Mouse (Mus musculus): ENCODE measurements around the gene Vps51.

Vps51 gene

DNA sequence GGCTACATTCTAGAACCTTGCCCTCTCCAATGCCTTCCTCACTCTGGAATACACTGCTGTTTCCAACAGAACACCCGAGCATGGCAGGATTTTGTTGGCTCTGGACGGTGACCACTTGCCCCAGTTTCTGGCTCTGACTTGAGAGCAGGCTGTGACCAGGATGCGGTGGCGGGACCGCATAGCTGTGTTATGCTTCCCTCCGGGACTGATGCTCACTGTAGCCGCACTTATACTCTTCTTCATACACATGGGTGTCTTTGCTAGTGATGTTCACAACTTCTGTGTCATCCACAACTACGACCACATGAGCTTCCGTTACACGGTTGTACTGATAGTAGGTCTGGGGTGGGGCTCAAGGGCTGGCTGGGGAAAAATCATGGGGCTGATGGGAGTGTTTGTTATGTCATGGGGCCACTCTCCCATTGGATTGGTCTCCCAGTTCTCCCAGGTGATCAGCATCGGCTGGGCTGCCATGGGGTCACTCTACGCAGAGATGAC is 3.0 kb upstream of the Vps51 start, which contains the start of gene Tmem262:
TSS of gene Tmem262 (plus strand) at position 51 of the 498 bp plus-strand sequence.
- DNase-seq (ENCODE audit: low read depth, low spot score), result no peak

DNA sequence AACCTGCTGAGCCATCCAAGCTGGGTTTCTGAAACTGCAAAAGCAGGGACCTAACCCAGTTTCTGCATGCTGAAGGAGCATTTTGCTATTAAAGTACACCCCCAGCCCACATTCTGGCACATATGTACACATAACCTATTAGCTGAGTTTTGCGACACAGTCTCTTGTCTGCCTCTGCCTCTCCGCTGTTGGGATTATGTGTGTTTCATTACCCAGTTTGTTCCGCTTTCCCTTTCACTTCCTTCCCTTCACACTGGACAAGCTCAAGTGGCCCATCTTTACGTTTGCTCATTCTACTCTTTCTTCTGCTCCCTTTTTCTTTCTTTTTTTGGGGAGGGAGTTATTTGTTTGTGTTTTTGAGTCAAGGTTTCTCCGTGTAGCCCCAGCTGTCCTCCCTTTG is 3.1 kb downstream of the Vps51 start:
- DNase-seq (ENCODE audit: low read depth, low spot score), result no peak

DNA sequence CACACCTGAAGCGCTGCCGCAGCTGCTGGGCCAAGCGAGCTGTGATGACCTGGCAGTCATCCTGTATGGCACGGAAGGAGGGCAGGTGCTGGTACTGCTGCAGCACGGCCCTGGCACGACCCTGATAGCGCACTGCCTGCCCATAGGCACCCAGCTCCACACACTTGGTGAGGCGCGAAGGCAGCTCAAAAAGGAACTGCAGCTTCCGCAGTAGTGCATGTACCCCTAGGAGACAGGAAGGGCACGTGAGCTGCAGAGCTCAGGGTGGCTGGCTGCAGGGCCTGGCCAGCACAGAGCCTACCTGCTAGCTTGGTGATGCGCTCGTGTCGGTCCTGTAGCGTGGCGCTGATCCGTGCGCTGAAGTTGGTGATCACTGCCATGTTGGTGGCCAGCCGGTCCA is 5.8 kb downstream of the Vps51 start:
- DNase-seq (ENCODE audit: low read depth, low spot score), result no peak

DNA sequence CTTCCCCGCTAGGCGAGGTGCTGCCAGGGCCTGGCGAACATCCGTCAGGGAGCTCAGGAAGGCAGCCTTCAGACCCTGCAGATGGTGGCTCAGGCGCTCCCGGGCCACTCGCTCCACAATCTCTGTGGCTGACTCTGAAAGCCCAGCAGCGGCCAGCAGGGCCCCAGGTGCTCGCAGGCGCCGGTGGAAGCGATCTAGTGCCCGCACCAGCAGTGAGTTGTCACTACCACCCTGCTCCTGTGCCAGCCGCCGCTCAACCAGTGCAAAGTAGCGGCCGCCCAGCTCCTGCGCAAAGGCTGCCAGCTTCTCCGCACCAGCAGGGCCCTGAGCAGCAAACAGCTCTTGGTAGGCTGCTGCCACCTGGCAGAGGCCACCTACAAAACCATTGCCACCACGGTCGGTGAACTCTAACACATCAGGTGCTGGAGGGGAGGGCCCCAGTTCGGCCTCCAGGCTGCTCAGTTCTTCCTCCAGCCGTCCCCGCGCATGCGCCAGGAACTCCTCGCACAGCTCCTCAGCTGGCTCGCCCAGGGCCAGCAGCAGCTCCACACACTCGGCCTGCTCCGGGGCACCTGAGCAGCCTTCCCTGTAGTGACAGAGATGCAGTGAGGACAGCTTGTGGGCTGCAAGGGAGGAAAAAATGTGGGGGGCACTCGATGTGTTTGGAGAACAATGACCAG is 6.3 kb downstream of the Vps51 start:
- DNase-seq (ENCODE audit: low read depth, low spot score), result no peak

DNA sequence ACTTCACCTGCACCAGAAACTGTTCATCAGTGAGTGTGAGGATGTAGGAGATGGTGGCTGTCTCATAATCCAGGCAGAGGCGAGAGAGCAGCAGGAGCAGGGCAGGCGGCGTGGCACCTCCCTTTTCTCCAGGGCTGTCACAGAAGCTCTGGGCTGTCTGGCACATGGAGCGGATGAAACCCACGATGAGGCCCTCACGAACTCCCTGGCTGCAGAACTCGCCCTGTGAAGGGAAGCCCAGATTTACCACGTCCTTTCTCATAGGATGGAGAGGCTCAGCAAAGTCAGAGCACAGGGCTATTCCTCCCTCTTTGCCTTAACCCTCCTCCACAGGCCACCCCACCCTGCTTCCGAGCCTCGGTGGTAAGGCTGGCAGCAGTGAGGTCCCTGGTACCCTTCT is 7.2 kb downstream of the Vps51 start:
- no peak for DNase-seq (ENCODE audit: low read depth, low spot score)

DNA sequence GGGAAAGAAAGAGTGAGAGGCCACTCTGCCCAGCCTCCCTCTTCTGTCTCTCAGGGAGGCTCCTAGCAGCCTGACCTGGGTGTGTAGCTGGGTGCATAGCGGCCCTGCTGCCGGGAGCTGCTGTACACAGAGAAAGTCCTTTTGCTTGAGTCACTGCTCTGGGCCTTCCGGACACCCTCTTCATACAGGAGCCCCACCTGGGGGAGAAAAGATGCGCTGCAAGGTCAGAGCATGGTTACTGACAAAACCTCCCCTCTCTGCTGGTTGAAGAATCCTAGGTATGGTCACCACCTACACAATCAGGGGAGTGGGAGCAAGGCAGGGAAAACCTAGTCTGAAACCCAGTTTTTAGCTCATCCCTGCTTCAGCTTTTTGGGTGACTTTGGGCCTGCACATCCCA is 8.1 kb downstream of the Vps51 start:
- no peak for DNase-seq (ENCODE audit: low read depth, low spot score)

DNA sequence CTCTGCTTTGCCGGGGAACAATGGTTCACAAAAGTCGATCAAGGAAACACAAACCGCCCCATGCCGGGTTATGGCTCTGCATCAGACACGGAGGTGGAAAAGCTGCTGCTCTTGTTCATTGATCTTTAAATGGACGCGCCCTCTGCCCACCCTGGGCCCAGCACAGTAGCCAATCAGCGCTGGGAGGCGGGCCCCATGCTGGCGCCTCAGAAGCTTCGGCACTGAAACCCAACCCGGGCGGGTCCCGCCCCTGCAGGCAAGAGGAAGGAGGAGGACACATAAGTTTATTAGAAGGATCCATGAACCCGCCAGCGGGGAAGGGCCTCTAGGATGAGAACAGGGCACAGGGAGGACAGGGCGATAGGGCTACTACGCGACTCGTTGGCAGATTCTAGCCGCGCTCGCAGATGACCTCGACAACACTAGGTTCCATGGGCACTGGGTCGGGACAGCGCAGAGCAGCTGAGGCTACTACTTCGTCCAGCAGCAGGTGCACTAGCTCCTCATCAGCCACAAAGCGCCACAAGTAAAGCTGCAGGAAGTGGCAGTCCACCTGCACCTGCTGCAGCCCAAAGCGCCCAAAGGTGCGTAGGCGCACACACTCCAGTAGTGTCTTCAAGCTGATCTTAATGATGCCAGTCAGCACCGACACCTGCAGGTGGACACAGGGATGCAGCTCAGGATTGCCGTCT is 9.2 kb downstream of the Vps51 start, which contains the start of gene Tm7sf2:
TSS of gene Tm7sf2 (minus strand) at position 650 of the 692 bp plus-strand sequence.
- no peak for DNase-seq (ENCODE audit: low read depth, low spot score)

DNA sequence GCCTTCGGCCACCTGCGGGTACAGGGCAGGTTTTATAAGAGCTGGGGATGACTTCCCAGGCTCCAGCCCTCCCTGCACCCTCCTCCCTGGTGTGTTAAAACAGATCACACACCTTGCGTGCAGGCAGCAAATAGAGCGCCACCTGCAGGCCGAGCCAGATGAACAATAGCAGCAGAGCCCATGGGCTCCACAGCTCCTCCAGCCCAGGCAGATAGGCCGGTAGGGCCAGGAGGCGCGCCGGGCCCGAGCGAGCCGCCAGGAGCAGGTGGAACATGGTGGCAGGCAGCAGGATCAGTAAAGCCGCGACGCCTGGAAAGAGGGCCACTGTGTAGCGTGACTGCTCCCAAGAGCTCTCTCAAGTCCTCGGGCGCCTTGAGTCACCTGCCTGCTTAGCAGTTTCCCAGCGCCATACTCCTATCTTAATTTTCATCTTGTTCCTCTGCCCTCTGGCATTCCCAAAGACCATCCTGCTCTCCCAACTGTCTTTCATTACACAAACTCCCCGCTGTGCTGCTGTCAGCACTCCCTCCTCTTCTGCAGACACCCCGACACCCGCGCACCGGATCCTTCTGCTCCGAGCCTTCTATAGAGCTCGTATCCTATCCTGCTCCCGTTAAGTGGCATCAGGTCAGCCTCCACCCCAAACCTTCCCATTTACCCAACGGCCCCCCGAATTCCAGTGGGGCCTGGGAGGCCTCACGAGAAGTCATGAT is 9.9 kb downstream of the Vps51 start:
- no peak for DNase-seq (ENCODE audit: low read depth, low spot score)

DNA sequence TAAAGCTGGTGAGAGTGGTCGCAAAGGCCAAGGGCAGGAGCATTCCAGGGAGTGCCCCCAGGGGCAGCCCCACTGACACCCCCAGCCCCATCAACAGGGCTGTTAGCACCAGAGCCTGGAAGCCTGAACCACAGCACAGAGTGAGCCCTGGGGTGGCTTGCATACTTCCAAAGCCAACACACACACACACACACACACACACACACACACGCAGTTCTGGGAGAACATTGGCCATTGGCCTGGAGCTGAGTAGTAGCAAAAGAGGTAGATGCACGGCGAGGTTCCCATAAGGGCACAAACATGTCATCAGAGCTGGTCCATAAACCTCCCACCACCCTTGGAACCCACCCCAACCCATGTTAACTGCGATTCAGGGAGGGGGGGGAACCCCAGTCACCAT is 10.5 kb downstream of the Vps51 start:
- no peak for DNase-seq (ENCODE audit: low read depth, low spot score)

DNA sequence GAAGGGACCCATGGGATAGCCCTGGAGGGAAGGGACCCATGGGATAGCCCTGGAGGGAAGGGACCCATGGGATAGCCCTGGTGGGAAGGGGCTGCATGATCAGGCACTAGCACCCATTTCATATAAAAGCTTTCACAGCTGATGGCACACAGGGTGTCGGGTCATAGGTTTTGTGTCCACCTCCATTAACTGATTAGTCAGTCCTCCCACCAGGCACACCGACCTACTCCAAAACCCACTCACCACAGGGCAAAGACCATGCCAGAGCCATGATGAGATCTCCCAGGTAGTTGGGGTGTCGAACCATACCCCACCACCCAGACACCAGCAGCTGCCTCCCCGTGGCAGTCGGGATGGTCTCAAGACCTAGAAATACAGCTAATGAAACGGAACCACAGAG is 13.9 kb downstream of the Vps51 start:
- no peak for DNase-seq (ENCODE audit: low read depth, low spot score)

DNA sequence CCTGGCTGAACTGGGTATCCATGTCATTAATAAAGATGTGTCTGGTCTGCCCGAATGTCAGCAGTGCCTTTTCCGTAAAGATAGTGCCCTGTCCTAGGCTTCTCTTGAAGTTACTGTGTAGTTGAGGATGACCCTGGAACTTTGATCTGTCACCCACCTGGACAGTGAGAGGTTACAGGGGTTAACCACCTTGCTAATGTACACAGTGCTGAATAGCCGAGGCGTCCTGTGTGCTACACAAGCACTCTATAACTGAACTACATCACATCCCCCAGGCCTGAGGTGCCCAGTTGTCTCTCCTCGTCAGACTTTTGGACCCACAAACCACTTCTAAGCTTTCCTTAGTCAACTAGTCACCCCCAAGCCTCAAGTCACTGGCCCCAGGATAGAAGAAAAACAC is 14.6 kb downstream of the Vps51 start:
- DNase-seq (ENCODE audit: low read depth, low spot score), result no peak

DNA sequence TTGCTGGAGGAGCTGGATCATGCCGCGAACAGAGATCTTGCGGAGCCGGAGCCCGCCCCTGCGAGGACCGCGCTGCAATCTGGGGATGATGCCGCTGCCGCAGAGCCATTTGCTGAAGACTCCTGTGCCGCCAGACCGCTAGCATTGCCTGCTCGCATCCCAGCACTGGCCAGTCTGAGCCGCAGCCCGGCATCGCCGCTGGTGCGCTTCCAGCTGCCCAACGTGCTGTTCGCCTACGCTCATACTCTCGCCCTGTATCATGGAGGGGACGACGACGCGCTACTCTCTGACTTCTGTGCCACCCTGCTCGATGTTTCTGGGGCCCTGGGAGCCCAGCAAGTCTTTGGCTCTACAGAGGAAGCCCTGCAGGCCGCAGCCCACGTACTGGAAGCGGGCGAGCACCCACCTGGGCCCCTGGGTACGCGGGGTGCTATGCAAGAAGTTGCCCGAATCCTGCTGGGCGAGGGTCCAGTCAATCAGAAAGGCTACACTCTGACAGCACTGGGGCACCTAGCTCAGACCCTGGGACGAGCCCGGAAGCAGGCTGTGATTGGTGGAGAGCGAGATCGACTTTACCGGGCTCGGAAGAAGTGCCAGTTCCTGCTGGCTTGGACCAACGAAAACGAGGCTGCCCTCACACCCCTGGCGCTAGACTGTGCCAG is 15.3 kb downstream of the Vps51 start:
- DNase-seq (ENCODE audit: low read depth, low spot score), result no peak

DNA sequence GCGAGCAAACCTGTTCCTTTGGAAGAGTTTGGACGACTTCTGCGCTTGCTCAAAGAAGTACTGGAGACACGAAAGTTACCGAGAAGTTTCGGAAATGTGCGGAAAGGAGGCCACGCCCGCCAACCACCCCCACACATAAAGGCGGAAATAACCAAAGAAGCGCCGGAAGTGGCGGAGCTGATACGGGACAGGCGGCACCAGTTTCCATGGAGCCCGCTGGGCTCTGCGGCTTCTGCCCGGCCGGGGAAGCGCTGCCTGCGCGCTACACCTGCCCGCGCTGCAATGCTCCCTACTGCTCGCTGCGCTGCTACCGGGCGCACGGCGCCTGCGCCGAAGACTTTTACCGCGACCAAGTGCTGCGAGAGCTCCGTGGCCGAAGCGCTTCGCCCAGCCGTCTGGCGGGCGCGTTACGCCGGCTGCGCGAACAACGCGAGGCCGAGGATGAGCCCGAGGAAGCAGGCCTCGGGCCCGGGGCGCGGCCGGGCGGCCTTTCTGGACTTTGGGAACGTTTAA is 16.0 kb downstream of the Vps51 start, which contains the start of gene Znhit2:
TSS of gene Znhit2 (plus strand) at position 172 of the 513 bp plus-strand sequence.
- peak; percentile 77 for DNase-seq (ENCODE audit: low read depth, low spot score)

DNA sequence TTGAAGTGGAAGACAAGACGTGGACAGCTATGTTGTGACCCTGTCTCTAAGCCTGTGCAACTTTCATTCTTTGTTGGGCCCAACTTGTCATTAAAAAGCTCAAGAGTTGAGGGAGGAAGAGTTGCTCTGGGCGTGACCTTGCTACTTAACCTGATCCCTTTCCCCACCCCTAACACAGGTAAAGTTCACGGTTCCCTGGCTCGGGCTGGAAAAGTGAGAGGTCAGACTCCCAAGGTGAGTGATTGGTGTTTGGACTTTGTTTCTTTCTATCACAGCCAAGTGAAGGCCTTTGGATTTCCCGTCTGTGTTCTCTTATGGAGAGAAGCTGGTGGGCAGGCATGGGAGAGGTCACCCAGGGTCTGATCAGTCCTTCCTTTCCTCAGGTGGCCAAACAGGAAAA is 18.1 kb downstream of the Vps51 start:
- no peak for DNase-seq (ENCODE audit: low read depth, low spot score)

DNA sequence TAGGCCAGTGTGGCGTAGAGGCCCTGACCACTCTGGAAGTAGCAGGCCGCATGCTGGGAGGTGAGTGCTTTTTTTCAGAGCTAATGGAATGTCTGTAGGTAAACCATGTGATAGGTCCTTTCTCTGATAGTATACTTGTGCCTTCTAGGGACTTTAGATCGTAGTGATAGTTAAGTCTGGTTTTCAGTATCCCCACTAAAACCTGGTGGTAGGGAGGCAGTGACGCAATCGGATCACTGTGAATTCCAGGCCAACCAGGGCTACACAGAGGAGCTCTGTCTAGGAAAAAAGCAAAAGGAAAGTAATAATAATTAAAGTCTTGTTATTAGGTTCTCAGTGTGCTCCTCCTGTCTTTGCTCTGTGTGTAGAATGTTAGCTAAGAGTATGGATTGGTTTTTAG is 18.5 kb downstream of the Vps51 start:
- DNase-seq (ENCODE audit: low read depth, low spot score), result no peak

DNA sequence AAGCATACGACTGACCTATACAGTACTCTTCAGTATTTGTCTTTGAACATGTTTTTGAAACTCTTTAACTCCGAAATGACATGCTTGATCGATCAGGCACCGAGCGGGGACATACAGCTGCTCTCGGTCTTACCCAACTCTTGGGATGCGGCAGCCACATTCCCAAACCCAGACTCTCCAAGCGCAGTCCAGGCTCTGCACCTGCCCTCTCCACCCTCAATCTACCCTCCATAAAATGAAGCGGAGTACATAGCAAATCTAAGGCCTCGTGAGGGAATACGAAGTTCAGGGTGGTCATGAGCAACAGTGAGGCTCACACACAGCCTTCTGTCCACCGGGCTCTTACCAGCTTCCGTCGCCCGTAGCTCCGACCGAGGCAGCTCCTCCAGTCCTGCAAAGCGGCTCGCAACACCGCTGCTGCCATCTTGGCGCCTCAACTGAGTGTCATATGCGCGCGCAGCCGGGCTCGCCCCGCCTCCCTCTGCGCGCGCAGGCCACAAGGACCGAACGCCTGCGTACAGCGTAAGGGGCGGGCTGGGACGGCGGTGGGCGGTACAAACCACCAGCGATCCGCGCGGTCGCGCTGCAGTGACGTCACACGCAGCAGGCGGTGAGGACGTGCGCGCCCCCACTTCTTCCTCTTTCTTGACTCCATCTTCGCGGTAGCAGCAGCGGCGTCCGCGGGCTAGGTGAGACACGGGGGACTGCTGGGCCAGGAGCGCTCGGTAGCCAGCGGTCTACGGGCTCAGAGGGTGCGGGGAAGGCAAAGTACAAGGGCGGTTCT is 19.5 kb downstream of the Vps51 start, which contains the start of the genes Mrpl49 and Fau:
TSS of gene Mrpl49 (minus strand) at position 473 of the 784 bp plus-strand sequence.
TSS of gene Fau (plus strand) at position 532 of the 784 bp plus-strand sequence.
- peak; percentile 97 for DNase-seq (ENCODE audit: low read depth, low spot score)

DNA sequence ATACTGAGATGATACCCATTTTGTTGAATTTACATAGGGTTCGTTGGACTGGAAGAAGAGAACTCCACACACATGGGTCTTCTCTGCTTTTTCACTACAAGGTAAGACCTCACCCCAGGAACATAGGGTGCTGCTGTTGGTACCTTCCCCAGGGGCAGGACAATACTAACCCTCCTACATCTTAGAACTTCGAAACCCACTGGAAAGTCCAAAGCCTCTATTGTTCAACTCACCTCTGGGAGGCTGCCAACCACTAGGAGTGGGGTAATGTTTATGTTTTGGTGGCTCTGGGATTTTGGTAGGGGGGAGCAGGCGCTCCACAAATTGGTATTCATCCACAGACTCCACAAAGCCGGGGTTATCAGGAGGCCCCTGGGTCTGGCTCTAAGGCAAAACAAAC is 20.3 kb downstream of the Vps51 start:
- DNase-seq (ENCODE audit: low read depth, low spot score), result no peak

DNA sequence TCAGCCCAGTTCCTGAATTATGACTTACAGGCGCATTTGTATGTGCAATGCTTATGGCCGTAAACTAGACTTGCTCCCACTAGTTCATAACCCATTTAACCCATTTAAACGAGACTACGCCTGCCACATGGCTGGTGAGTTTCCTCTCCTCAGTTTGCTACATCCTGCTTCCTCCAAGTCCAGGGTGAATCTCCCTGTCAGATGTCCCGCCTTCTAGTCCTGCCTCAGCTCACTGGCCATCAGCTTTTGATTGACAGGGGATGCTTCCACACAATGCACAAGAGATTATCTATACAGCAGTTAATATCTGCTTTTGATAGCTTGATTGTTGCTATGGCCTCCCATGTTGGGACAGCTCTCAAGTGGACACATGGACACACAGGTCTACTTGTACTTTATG is 22.7 kb downstream of the Vps51 start:
- no peak for DNase-seq (ENCODE audit: low read depth, low spot score)

DNA sequence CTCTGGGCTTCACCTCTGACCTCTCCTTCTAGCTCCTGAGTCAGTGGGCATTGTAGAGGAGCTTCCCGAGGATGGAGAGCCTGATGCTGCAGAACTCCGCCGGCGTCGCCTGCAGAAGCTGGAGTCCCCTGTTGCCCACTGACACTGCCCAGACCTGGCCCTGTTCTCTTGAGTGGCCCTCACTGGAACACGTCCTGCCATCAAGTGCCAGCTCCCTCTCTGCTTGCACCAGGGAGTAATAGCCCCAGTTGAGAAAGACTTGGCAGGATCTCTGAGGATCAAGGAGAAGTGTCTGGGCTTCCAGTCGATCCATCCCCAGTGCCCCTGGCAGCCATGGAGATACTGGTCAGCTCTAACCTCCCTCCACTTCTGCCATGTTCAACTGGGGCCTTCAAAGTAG is 24.5 kb downstream of the Vps51 start:
- no peak for DNase-seq (ENCODE audit: low read depth, low spot score)

DNA sequence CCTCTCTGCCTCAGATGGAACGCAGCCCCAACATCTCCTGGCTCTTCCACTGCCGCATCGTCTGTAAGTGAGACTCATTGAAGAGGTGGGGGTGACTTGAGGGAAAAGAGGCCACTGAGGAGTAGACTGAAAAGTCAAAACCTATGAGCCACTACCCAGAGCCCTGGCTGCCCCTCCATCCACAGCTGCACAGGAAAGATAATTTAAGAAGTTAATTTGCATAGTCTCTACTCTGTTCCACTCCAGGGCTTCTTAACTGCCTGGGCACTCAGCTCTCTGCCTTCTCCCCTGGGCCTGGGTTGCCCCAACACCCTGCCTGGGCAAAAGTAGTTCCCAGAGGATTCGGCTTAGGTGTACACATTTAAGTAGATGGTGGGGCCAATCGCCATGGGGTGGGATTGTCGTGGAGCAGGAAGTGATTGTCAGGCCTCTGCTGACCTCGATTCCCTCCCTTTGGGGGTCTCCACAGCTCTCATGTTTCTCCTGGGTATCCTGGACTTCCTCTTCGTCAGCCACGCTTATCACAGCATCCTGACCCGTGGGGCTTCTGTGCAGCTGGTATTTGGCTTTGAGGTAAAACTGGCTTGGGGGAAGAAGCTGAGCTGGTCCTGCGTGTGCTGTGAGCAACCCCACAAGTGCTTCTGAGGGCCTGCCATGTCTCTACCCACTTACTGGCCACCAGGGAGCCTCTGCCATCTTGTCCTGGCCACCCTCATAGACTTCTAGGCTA is 28.2 kb downstream of the Vps51 start:
- DNase-seq (ENCODE audit: low read depth, low spot score), result no peak

Data from retina, adult 2 months (tissue).